In genomic region chr6:135385738-135386459, GRCm38 (mm10) we compare ENCODE assay signal across 13 mouse cellular contexts. TPM values are rescaled to one million over a fixed set of nuclear protein-coding genes. Genes with fewer than 3 reads are reported as not detected.
A peak's percentile ranks its signal among the peaks of the same experiment; 100 is the strongest.
DNase-seq lines count a peak whose midpoint lies in the region; ATAC-seq and TF ChIP-seq lines count a peak whose summit lies in the region.
"Had no signal": no experiment of that assay in that cellular context is flagged by ENCODE, and none has a peak within 500 bp of the region (broad histone marks: within the 10 kb centered on the region; RNA-seq: fewer than 3 reads in every experiment).

No protein-coding gene starts in this region.

- intact Hi-C loops in left cerebral cortex, postnatal 25 days (cut with DNase I): loop anchor here (5.0 kb wide), 1 partner anchor 294 kb away; no protein-coding TSS in a partner anchor

- no peak for TF ChIP-seq CTCF in lung, adult 2 months (IDR thresholded peaks at IDR 0.05; ENCODE audit: insufficient read depth, low read length)
- no peak for TF ChIP-seq CTCF in forebrain, postnatal 0 days (IDR thresholded peaks at IDR 0.05; ENCODE audit: low read depth)

- H3K4me1 ChIP-seq in lung, embryonic 15.5 days: peaks cover 14% of the 10 kb centered on the region
- peaks cover 4% of the 10 kb centered on the region; the same call in 1 of the 2 replicates for H3K4me1 ChIP-seq in lung, adult 2 months (ENCODE audit: control insufficient read depth, insufficient read depth, low read length)
- peaks cover 11% of the 10 kb centered on the region; the same call in 1 of the 2 replicates for H3K4me1 ChIP-seq in stomach, embryonic 15.5 days
- H3K4me1 ChIP-seq in hindbrain, embryonic 16.5 days (ENCODE audit: control insufficient read depth, insufficient read depth, low read depth, low read length): no peaks in the 10 kb centered on the region
- H3K4me1 ChIP-seq in forebrain, postnatal 0 days (ENCODE audit: insufficient read depth): no peaks in the 10 kb centered on the region

- no peak overlapping the region for H3K9ac ChIP-seq in lung, embryonic 15.5 days
- no peak overlapping the region for H3K9ac ChIP-seq in stomach, embryonic 15.5 days
- no peak overlapping the region for H3K9ac ChIP-seq in hindbrain, embryonic 16.5 days (ENCODE audit: low read depth, low read length)
- H3K9ac ChIP-seq in forebrain, postnatal 0 days: no peak overlapping the region
- H3K9ac ChIP-seq: hindbrain, embryonic 15.5 days; liver, embryonic 15.5 days; midbrain, embryonic 15.5 days; neural tube, embryonic 13.5 days had no signal

- peak; percentile 42 for DNase-seq in kidney, adult 9 months
- no peak for DNase-seq in kidney, postnatal 10 days
- DNase-seq in lung, adult 2 months: no peak
- peak; percentile 20 to 88 for DNase-seq in left cerebral cortex, postnatal 25 days (ENCODE audit: low spot score in 2 of 2)
- no peak for DNase-seq in forebrain, postnatal 0 days
- DNase-seq: retina, postnatal 1 day had no signal

- TF ChIP-seq POLR2A in lung, adult 2 months (IDR thresholded peaks at IDR 0.05; ENCODE audit: borderline replicate concordance, extremely low read depth, low read depth, low read length): no peak

- no peaks in the 10 kb centered on the region for H3K9me3 ChIP-seq in lung, embryonic 15.5 days
- H3K9me3 ChIP-seq in stomach, embryonic 15.5 days: no peaks in the 10 kb centered on the region
- H3K9me3 ChIP-seq in hindbrain, embryonic 16.5 days (ENCODE audit: control insufficient read depth, low read length): no peaks in the 10 kb centered on the region; the same call in 1 of the 2 replicates
- no peaks in the 10 kb centered on the region for H3K9me3 ChIP-seq in forebrain, postnatal 0 days (ENCODE audit: low read length)
- H3K9me3 ChIP-seq: hindbrain, embryonic 15.5 days; liver, embryonic 15.5 days; midbrain, embryonic 15.5 days; neural tube, embryonic 13.5 days had no signal

- no peaks in the 10 kb centered on the region for H3K27me3 ChIP-seq in lung, embryonic 15.5 days
- no peaks in the 10 kb centered on the region for H3K27me3 ChIP-seq in stomach, embryonic 15.5 days (replicated peaks)
- no peaks in the 10 kb centered on the region for H3K27me3 ChIP-seq in hindbrain, embryonic 16.5 days (replicated peaks; ENCODE audit: control insufficient read depth, insufficient read depth, low read length)
- H3K27me3 ChIP-seq in forebrain, postnatal 0 days (ENCODE audit: insufficient read depth, low read length): no peaks in the 10 kb centered on the region
- H3K27me3 ChIP-seq: hindbrain, embryonic 15.5 days; liver, embryonic 15.5 days; midbrain, embryonic 15.5 days; neural tube, embryonic 13.5 days had no signal

- no peak overlapping the region for H3K4me2 ChIP-seq in lung, embryonic 15.5 days
- H3K4me2 ChIP-seq in stomach, embryonic 15.5 days: no peak overlapping the region
- H3K4me2 ChIP-seq in hindbrain, embryonic 16.5 days (ENCODE audit: low read length): no peak overlapping the region
- H3K4me2 ChIP-seq in forebrain, postnatal 0 days (ENCODE audit: low read depth): no peak overlapping the region
- H3K4me2 ChIP-seq: hindbrain, embryonic 15.5 days; liver, embryonic 15.5 days; midbrain, embryonic 15.5 days; neural tube, embryonic 13.5 days had no signal

- peak overlapping the region; percentile 84 for H3K27ac ChIP-seq in lung, embryonic 15.5 days
- peak overlapping the region; percentile 74 for H3K27ac ChIP-seq in stomach, embryonic 15.5 days
- H3K27ac ChIP-seq in hindbrain, embryonic 16.5 days (ENCODE audit: low read depth, low read length): no peak overlapping the region
- H3K27ac ChIP-seq in forebrain, postnatal 0 days (ENCODE audit: low read depth, low read length): no peak overlapping the region
- H3K27ac ChIP-seq: hindbrain, embryonic 15.5 days; liver, embryonic 15.5 days; midbrain, embryonic 15.5 days; neural tube, embryonic 13.5 days had no signal

- peaks cover 27% of the 10 kb centered on the region for H3K36me3 ChIP-seq in lung, embryonic 15.5 days
- peaks cover 22% of the 10 kb centered on the region for H3K36me3 ChIP-seq in stomach, embryonic 15.5 days
- no peaks in the 10 kb centered on the region for H3K36me3 ChIP-seq in hindbrain, embryonic 16.5 days (ENCODE audit: control insufficient read depth, insufficient read depth, low read length)
- H3K36me3 ChIP-seq in forebrain, postnatal 0 days (ENCODE audit: insufficient read depth): no peaks in the 10 kb centered on the region
- H3K36me3 ChIP-seq: hindbrain, embryonic 15.5 days; liver, embryonic 15.5 days; midbrain, embryonic 15.5 days; neural tube, embryonic 13.5 days had no signal

- ATAC-seq in lung, embryonic 15.5 days (ENCODE audit: borderline replicate concordance, extremely low read depth, low FRiP score, low TSS enrichment): peak; percentile 64; the same call in 1 of the 2 replicates
- peak; percentile 88 for ATAC-seq in stomach, embryonic 15.5 days (ENCODE audit: insufficient read depth, low FRiP score, low read depth)
- ATAC-seq in hindbrain, embryonic 16.5 days: no peak
- no peak for ATAC-seq in forebrain, postnatal 0 days
- ATAC-seq: midbrain, embryonic 15.5 days had no signal

- 46% methylated on average over 8 of the region's 8 CpGs for WGBS in lung, embryonic 15.5 days
- WGBS in lung, adult 2 months: 57% methylated on average over 8 of the region's 8 CpGs
- 58% methylated on average over 8 of the region's 8 CpGs for WGBS in stomach, embryonic 15.5 days
- 78% methylated on average over 8 of the region's 8 CpGs for WGBS in hindbrain, embryonic 16.5 days
- WGBS in forebrain, postnatal 0 days: 81% methylated on average over 8 of the region's 8 CpGs

- H3K4me3 ChIP-seq in lung, embryonic 15.5 days: no peak overlapping the region
- no peak overlapping the region for H3K4me3 ChIP-seq in lung, adult 2 months (replicated peaks; ENCODE audit: extremely low read depth, low read depth, low read length)
- H3K4me3 ChIP-seq in stomach, embryonic 15.5 days (replicated peaks): no peak overlapping the region
- no peak overlapping the region for H3K4me3 ChIP-seq in hindbrain, embryonic 16.5 days (ENCODE audit: low read length)
- H3K4me3 ChIP-seq in forebrain, postnatal 0 days (ENCODE audit: low read depth, low read length): no peak overlapping the region
- H3K4me3 ChIP-seq: hindbrain, embryonic 15.5 days; liver, embryonic 15.5 days; midbrain, embryonic 15.5 days; neural tube, embryonic 13.5 days had no signal

RNA-seq across cellular contexts. Expression of gene Emp1, which starts 23.6 kb away (rescaled TPM):
- polyA plus RNA-seq in lung, embryonic 15.5 days (2015; fragmentation: Nextera tagmentation; extraction: Ambion mirVana): 90.4 and 94.2 TPM in 2 replicates
- 105 and 215 TPM in 2 replicates for polyA plus RNA-seq in lung, adult 2 months (2012; rRNA removed)
- total RNA-seq in left cerebral cortex, postnatal 25 days (2021): 1 to 10 TPM; 2.4 to 3.9 TPM
- 77.5 and 112 TPM in 2 replicates for polyA plus RNA-seq in stomach, embryonic 15.5 days (2015; fragmentation: Nextera tagmentation; extraction: Ambion mirVana)
- 9.9 and 13.0 TPM in 2 replicates for polyA plus RNA-seq in hindbrain, embryonic 16.5 days (2015; fragmentation: Nextera tagmentation; extraction: Ambion mirVana)
- 11.4 and 37.0 TPM in 2 replicates for total RNA-seq in forebrain, postnatal 0 days (2014; rRNA removed)
- 3.8 and 4.3 TPM in 2 replicates for polyA plus RNA-seq in forebrain, postnatal 0 days (2015; fragmentation: Nextera tagmentation; extraction: Ambion mirVana)

Comparison
In these comparisons a context has a peak if more than half of its experiments do, and no peak if none do; other contexts are left out.
1. DNase-seq: peak in kidney, adult 9 months (single experiment) and left cerebral cortex, postnatal 25 days (2 of 2); none in kidney, postnatal 10 days (single experiment), lung, adult 2 months (single experiment) and forebrain, postnatal 0 days (single experiment).
2. ATAC-seq: peak in lung, embryonic 15.5 days (single experiment) and stomach, embryonic 15.5 days (single experiment); none in hindbrain, embryonic 16.5 days (single experiment) and forebrain, postnatal 0 days (single experiment).
3. H3K27ac ChIP-seq: peak in lung, embryonic 15.5 days (single experiment) and stomach, embryonic 15.5 days (single experiment); none in hindbrain, embryonic 16.5 days (single experiment) and forebrain, postnatal 0 days (single experiment).